Mouse (Mus musculus) heart, postnatal 0 days (tissue): ENCODE measurements at regions not wholly inside any gene's neighbourhood (a gene's known extent, or its start where the extent isn't known, plus 50 kb on each side); places are given as distances from the start of the nearest gene placed in this dataset.

ENCODE experiments used
- CTCF ChIP-seq: IDR thresholded peaks from 2 replicates; pipeline ENCODE4 v1.5.1; 2016; ENCODE audit warnings: antibody characterized with exemption, control low read depth, low read depth
- EP300 ChIP-seq: IDR thresholded peaks from 2 replicates; pipeline ENCODE4 v1.6.1; 2016; ENCODE audit warnings: antibody characterized with exemption, low read depth

DNA sequence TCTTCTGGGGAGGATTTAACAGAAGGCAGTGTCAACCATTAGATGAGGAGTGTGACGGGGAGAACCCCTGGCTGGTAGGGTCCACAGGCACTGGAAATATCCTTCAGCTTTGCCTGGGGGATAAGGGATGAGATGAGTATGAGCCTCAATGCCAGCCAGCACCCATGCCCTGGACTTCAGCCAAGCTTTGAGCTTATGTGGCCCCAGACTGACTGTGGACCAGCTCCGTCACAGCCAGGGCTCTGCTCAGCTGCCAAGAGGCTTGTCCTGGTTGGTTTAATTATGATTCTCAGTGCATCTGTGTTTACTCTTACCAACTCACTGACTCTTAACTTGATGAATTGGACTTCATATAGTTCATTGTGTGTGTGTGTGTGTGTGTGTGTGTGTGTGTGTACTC is 165.8 kb downstream of the Mex3b start:
- TF ChIP-seq CTCF (no peak), EP300 (no peak)
